Mouse (Mus musculus) neural tube, embryonic 12.5 days (tissue): ENCODE measurements around the gene Gm7247. TPM values are rescaled to one million over a fixed set of nuclear protein-coding genes. Genes with fewer than 3 reads are reported as not detected.
"Not testable (repeated sequence)": the region's sequence is repeated elsewhere in the genome, so short reads cannot be mapped to it uniquely, and the experiment has no call there.

Experiments used
- ATAC-seq: fragments of 200-750 bp; cut with Nextera tagmentation; 2 replicates; pipeline ENCODE4 v1.8.0; 2017; ENCODE audit warnings: low read depth, mild to moderate bottlenecking, moderate TSS enrichment, moderate library complexity; ENCODE audit not compliant: low FRiP score
- H3K27ac ChIP-seq: fragments of 300-500 bp; sonication (generic); 2 replicates; pipeline ENCODE4 v1.5.1; 2016
- H3K27me3 ChIP-seq: fragments of 300-500 bp; sonication (generic); replicated peaks from 2 replicates; pipeline ENCODE4 v1.6.1; 2016; ENCODE audit warnings: mild to moderate bottlenecking
- H3K36me3 ChIP-seq: fragments of 300-500 bp; sonication (generic); 2 replicates; pipeline ENCODE4 v1.6.1; 2016; ENCODE audit warnings: mild to moderate bottlenecking
- H3K4me1 ChIP-seq: fragments of 300-500 bp; sonication (generic); 2 replicates; pipeline ENCODE4 v1.6.1; 2016
- H3K4me2 ChIP-seq: fragments of 300-500 bp; sonication (generic); replicated peaks from 2 replicates; pipeline ENCODE4 v1.6.1; 2016; ENCODE audit warnings: mild to moderate bottlenecking
- H3K4me3 ChIP-seq: fragments of 300-500 bp; sonication (generic); 2 replicates; pipeline ENCODE4 v1.5.1; 2016
- H3K9ac ChIP-seq: fragments of 300-500 bp; sonication (generic); 2 replicates; pipeline ENCODE4 v1.6.1; 2016; ENCODE audit warnings: mild to moderate bottlenecking
- H3K9me3 ChIP-seq: fragments of 300-500 bp; sonication (generic); 2 replicates; pipeline ENCODE4 v1.6.1; 2016; ENCODE audit warnings: mild to moderate bottlenecking
- whole genome bisulfite sequencing: fragments of 180-500 bp; shearing (Covaris S2); methylation state at CpG from one replicate; pipeline ENCODE4 v1.1.7; 2016; 5-methylcytosine and 5-hydroxymethylcytosine counted together
- polyA plus RNA-seq: library from polyadenylated mRNA; unstranded; fragments of >200 nt; fragmentation: Nextera tagmentation; extraction: Ambion mirVana; gene quantifications from 2 replicates; pipeline ENCODE4 v1.2.1, GENCODE M21; 2016

The Gm7247 gene
- polyA plus RNA-seq: not detected in 2 replicates

GRCm38 (mm10) chr14:51361456-51361855 lies at the start of gene Gm7247:
Gene Gm7247, plus strand, starts transcription at chr14:51361756.
- Histone ChIP-seq H3K9ac (no peak within 1 kb of the TSS), H3K27me3 (no peaks in the 10 kb centered on the region), H3K4me3 (no peak within 1 kb of the TSS), H3K9me3 (no peaks in the 10 kb centered on the region), H3K4me1 (no peaks in the 10 kb centered on the region), H3K27ac (no peak within 1 kb of the TSS), H3K4me2 (no peak within 1 kb of the TSS), H3K36me3 (no peaks in the 10 kb centered on the region)
- 86% methylated on average over 1 of the region's 1 CpGs for WGBS
- no peak for ATAC-seq

DNA sequence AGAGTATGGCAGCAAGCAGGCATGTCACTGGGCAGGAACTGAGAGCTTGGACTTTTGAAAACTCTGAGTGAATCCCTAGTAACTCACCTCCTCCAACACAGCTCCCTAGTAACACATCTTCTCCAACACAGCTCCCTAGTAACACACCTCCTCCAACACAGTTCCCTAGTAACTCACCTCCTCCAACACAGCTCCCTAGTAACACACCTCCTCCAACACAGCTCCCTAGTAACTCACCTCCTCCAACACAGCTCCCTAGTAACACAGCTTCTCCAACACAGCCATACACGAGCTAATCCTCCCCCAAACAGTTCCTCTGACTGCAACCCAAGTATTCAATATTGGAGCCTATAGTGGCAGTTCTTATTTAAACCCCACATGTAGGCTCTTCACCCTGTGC lies 37.6 kb upstream of the Gm7247 start:
- no peak overlapping the region for H3K4me3 ChIP-seq
- no peaks in the 10 kb centered on the region for H3K36me3 ChIP-seq
- no peak overlapping the region for H3K9ac ChIP-seq
- WGBS: 56% methylated on average over 1 of the region's 1 CpGs
- no peaks in the 10 kb centered on the region for H3K4me1 ChIP-seq
- H3K9me3 ChIP-seq: no peaks in the 10 kb centered on the region
- no peak overlapping the region for H3K27ac ChIP-seq
- no peak for ATAC-seq
- no peaks in the 10 kb centered on the region for H3K27me3 ChIP-seq
- no peak overlapping the region for H3K4me2 ChIP-seq

- Histone ChIP-seq H3K9ac (no peak overlapping the region), H3K27ac (no peak overlapping the region), H3K4me3 (no peak overlapping the region), H3K4me2 (no peak overlapping the region), H3K27me3 (no peaks in the 10 kb centered on the region), H3K4me1 (no peaks in the 10 kb centered on the region), H3K36me3 (no peaks in the 10 kb centered on the region), H3K9me3 (no peaks in the 10 kb centered on the region)
- no peak for ATAC-seq
Observed at GRCm38 (mm10) chr14:51346027-51346426, 15.5 kb upstream of the Gm7247 start.

- Histone ChIP-seq H3K4me1 (no peaks in the 10 kb centered on the region), H3K36me3 (no peaks in the 10 kb centered on the region), H3K9ac (peak overlapping the region; percentile 61), H3K9me3 (no peaks in the 10 kb centered on the region), H3K4me3 (peak overlapping the region; percentile 48), H3K27ac (no peak overlapping the region), H3K4me2 (peak overlapping the region; percentile 83), H3K27me3 (no peaks in the 10 kb centered on the region)
- WGBS: 5% methylated on average over 73 of the region's 75 CpGs
- peak; percentile 94 for ATAC-seq
Observed at GRCm38 (mm10) chr14:51358111-51358982, 3.2 kb upstream of the Gm7247 start.

DNA sequence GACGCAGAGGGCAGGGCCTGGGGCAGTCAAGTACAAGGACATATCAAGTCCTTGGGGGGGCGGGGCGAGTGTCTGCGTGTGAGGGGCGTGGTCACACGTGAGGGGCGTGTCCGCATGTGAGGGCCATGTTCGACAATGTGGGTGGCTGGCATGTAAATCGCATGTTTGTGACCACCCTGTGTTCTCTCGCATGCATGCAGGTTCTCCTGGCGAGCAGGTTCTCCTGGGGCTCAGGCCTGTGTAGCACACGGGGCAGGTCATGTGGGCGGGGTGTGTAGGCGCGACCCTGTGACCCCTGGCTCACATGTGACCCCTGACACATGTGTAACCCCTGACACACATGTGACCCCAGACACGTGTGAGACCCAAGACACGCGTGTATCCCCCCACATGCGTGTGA lies 21.2 kb downstream of the Gm7247 start:
- H3K4me3 ChIP-seq: no peak overlapping the region
- H3K9me3 ChIP-seq: peaks cover 21% of the 10 kb centered on the region
- H3K36me3 ChIP-seq: no peaks in the 10 kb centered on the region
- H3K4me2 ChIP-seq: no peak overlapping the region
- 97% methylated on average over 20 of the region's 20 CpGs for WGBS
- no peaks in the 10 kb centered on the region for H3K4me1 ChIP-seq
- ATAC-seq: no peak
- H3K27ac ChIP-seq: no peak overlapping the region
- no peak overlapping the region for H3K9ac ChIP-seq
- no peaks in the 10 kb centered on the region for H3K27me3 ChIP-seq

DNA sequence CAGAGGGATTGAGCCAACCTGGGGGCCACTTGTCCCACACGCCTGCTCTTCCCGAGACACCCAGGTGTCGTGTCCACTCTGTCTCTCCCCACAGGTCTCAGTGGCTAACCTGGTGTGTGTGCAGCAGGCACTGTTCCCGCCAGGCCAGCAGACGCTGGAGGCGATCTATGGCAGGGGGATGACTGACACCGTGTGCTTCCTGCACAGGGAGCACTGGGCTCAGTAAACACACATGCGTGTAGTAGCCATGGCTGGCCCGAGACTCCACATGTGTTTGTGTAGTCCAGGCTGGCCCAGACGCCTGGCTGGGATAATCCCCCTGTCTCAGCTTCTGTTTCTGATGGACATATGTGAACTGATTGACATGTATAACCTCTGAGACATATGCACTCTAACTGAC lies 22.8 kb downstream of the Gm7247 start:
- ATAC-seq: 0 out of 2 replicates have a peak, but pooled peaks have one; percentile 26
- H3K27ac ChIP-seq: no peak overlapping the region
- no peak overlapping the region for H3K4me2 ChIP-seq
- no peaks in the 10 kb centered on the region for H3K27me3 ChIP-seq
- H3K9ac ChIP-seq: no peak overlapping the region
- no peak overlapping the region for H3K4me3 ChIP-seq
- H3K36me3 ChIP-seq: no peaks in the 10 kb centered on the region
- H3K4me1 ChIP-seq: no peaks in the 10 kb centered on the region
- H3K9me3 ChIP-seq: peaks cover 27% of the 10 kb centered on the region
- WGBS: 96% methylated on average over 10 of the region's 10 CpGs

- Histone ChIP-seq H3K4me2 (no peak overlapping the region), H3K27ac (no peak overlapping the region), H3K27me3 (no peaks in the 10 kb centered on the region), H3K9ac (no peak overlapping the region), H3K4me3 (no peak overlapping the region), H3K4me1 (no peaks in the 10 kb centered on the region), H3K9me3 (peaks cover 27% of the 10 kb centered on the region), H3K36me3 (no peaks in the 10 kb centered on the region)
- 69% methylated on average over 4 of the region's 4 CpGs for WGBS
- ATAC-seq: peak; percentile 84
Observed at GRCm38 (mm10) chr14:51385741-51386140, 24.2 kb downstream of the Gm7247 start.

GRCm38 (mm10) chr14:51387768-51388167 lies 26.2 kb downstream of the Gm7247 start:
- WGBS: 95% methylated on average over 8 of the region's 8 CpGs
- Histone ChIP-seq H3K4me1 (no peaks in the 10 kb centered on the region), H3K9ac (no peak overlapping the region), H3K27ac (no peak overlapping the region), H3K36me3 (no peaks in the 10 kb centered on the region), H3K27me3 (no peaks in the 10 kb centered on the region), H3K4me3 (no peak overlapping the region), H3K4me2 (no peak overlapping the region), H3K9me3 (peaks cover 25% of the 10 kb centered on the region)
- no peak for ATAC-seq

DNA sequence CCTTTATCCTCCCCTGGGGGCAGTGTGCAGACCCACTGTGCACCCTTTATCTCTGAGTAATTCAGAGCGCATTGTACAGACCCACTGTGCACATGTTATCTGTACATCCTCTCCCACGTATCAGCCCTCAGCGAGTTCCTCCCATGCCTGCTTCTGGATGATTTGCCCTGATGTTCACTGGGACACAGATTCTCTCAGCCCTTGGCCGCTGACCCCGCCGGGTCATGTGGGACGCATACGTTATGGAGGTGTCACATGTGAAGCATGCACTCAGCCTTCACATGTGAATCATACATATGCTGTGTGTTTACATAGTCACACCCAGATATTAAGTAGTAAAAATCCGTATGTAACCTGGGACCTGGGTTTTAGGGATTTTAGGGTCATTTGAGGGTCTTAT lies 26.7 kb downstream of the Gm7247 start:
- Histone ChIP-seq H3K36me3 (no peaks in the 10 kb centered on the region), H3K4me1 (no peaks in the 10 kb centered on the region), H3K27me3 (no peaks in the 10 kb centered on the region), H3K4me3 (no peak overlapping the region), H3K27ac (no peak overlapping the region), H3K9ac (no peak overlapping the region), H3K4me2 (no peak overlapping the region), H3K9me3 (peaks cover 20% of the 10 kb centered on the region)
- no peak for ATAC-seq
- 95% methylated on average over 9 of the region's 9 CpGs for WGBS

DNA sequence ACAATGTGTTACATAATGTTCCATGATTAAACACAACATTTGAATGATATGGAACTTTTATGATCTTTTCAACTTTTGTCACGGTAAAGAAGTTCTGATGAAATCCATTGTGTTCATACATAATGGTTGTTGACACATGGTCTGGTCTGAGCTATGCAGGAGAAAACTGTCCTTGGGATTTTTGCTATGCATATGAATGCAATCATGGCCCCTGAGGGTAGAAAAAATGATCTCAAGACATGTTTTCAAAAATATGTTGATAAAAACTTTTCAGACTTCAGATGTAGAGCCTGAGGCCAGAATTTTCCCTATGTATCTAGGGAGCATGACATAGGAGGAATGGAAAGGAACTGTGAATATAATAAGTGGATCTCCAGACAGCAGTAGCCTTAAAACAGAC lies 49.0 kb downstream of the Gm7247 start, which contains the start of gene Vmn2r88:
Gene Vmn2r88, plus strand, starts transcription at position 301 of the 400 bp plus-strand sequence.
- no peak within 1 kb of the TSS for H3K4me2 ChIP-seq
- no peaks in the 10 kb centered on the region for H3K4me1 ChIP-seq
- 83% methylated on average over 1 of the region's 1 CpGs for WGBS
- H3K27me3 ChIP-seq: no peaks in the 10 kb centered on the region
- no peaks in the 10 kb centered on the region for H3K36me3 ChIP-seq
- no peaks in the 10 kb centered on the region for H3K9me3 ChIP-seq
- H3K9ac ChIP-seq: no peak within 1 kb of the TSS
- H3K4me3 ChIP-seq: no peak within 1 kb of the TSS
- H3K27ac ChIP-seq: no peak within 1 kb of the TSS
- ATAC-seq: no peak

GRCm38 (mm10) chr14:51423885-51424284 lies 62.3 kb downstream of the Gm7247 start:
- WGBS: 67% methylated on average over 2 of the region's 2 CpGs
- Histone ChIP-seq H3K27me3 (no peaks in the 10 kb centered on the region), H3K36me3 (no peaks in the 10 kb centered on the region), H3K4me3 (no peak overlapping the region), H3K9me3 (no peaks in the 10 kb centered on the region), H3K4me2 (no peak overlapping the region), H3K9ac (no peak overlapping the region), H3K27ac (no peak overlapping the region), H3K4me1 (no peaks in the 10 kb centered on the region)
- ATAC-seq: no peak

GRCm38 (mm10) chr14:51430138-51430537 lies 68.6 kb downstream of the Gm7247 start:
- not testable (repeated sequence) for ATAC-seq, H3K9ac ChIP-seq, H3K4me1 ChIP-seq, H3K36me3 ChIP-seq, H3K27me3 ChIP-seq, H3K27ac ChIP-seq, H3K9me3 ChIP-seq, H3K4me3 ChIP-seq, H3K4me2 ChIP-seq

GRCm38 (mm10) chr14:51434546-51434945 lies 73.0 kb downstream of the Gm7247 start:
- H3K9me3 ChIP-seq: peaks cover 25% of the 10 kb centered on the region
- 0 out of 2 replicates have a peak, but pooled peaks have one; percentile 33 for ATAC-seq
- no peak overlapping the region for H3K9ac ChIP-seq
- no peak overlapping the region for H3K27ac ChIP-seq
- WGBS: 96% methylated on average over 16 of the region's 16 CpGs
- H3K4me2 ChIP-seq: no peak overlapping the region
- H3K27me3 ChIP-seq: no peaks in the 10 kb centered on the region
- no peak overlapping the region for H3K4me3 ChIP-seq
- H3K36me3 ChIP-seq: no peaks in the 10 kb centered on the region
- H3K4me1 ChIP-seq: no peaks in the 10 kb centered on the region
